Mouse (Mus musculus): ENCODE measurements at regions not wholly inside any gene's neighbourhood (a gene's known extent, or its start where the extent isn't known, plus 50 kb on each side); places are given as distances from the start of the nearest gene placed in this dataset.

- no peak overlapping the region for H3K4me2 ChIP-seq (ENCODE audit: low read depth)
- no peaks in the 10 kb centered on the region for H3K36me3 ChIP-seq (ENCODE audit: control insufficient read depth, insufficient read depth, low read length)
- no peak overlapping the region for H3K4me3 ChIP-seq (ENCODE audit: low read depth, low read length)
- H3K9me3 ChIP-seq (ENCODE audit: control insufficient read depth, low read length): no peaks in the 10 kb centered on the region
- H3K9ac ChIP-seq (ENCODE audit: low read length): no peak overlapping the region
- H3K27ac ChIP-seq (ENCODE audit: low read depth, low read length): no peak overlapping the region
- 92% methylated on average over 2 of the region's 2 CpGs for WGBS
- DNase-seq (ENCODE audit: low spot score) (no peak), ATAC-seq (ENCODE audit: insufficient read depth, low FRiP score, low TSS enrichment) (no peak)
- no peaks in the 10 kb centered on the region for H3K4me1 ChIP-seq (ENCODE audit: control insufficient read depth, insufficient read depth, low read length)
- no peaks in the 10 kb centered on the region for H3K27me3 ChIP-seq (ENCODE audit: control insufficient read depth, insufficient read depth, low read length)
Measured at GRCm38 (mm10) chr6:104082242-104082641, 410.3 kb upstream of the Cntn6 start.

- DNase-seq (ENCODE audit: low spot score) (no peak), ATAC-seq (ENCODE audit: insufficient read depth, low FRiP score, low TSS enrichment) (no peak)
- H3K4me1 ChIP-seq (ENCODE audit: control insufficient read depth, insufficient read depth, low read length): no peaks in the 10 kb centered on the region
Measured at GRCm38 (mm10) chr6:104108386-104108785, 384.2 kb upstream of the Cntn6 start.

More at GRCm38 (mm10) chr6:104108386-104108785, 384.2 kb upstream of the Cntn6 start:
- Histone ChIP-seq H3K4me3 (ENCODE audit: low read depth, low read length) (no peak overlapping the region), H3K27ac (ENCODE audit: low read depth, low read length) (no peak overlapping the region), H3K4me2 (ENCODE audit: low read depth) (no peak overlapping the region), H3K9ac (ENCODE audit: low read length) (no peak overlapping the region), H3K36me3 (ENCODE audit: control insufficient read depth, insufficient read depth, low read length) (no peaks in the 10 kb centered on the region), H3K27me3 (ENCODE audit: control insufficient read depth, insufficient read depth, low read length) (no peaks in the 10 kb centered on the region), H3K9me3 (ENCODE audit: control insufficient read depth, low read length) (no peaks in the 10 kb centered on the region)
- WGBS: 86% methylated on average over 5 of the region's 5 CpGs
